Mouse (Mus musculus) CH12.LX (cell line): ENCODE measurements at regions not wholly inside any gene's neighbourhood (a gene's known extent, or its start where the extent isn't known, plus 50 kb on each side); places are given as distances from the start of the nearest gene placed in this dataset.

Experiments
- DNase-seq: peaks from one replicate; pipeline ENCODE4 v3.0.0-alpha.2; 2013; ENCODE audit errors: extremely low read depth
- H3K27ac ChIP-seq: 2 replicates; pipeline ENCODE4 v1.5.1; 2012; ENCODE audit warnings: low read depth, mild to moderate bottlenecking, control low read depth, moderate library complexity; ENCODE audit not compliant: insufficient read depth
- H3K27me3 ChIP-seq: replicated peaks from 2 replicates; pipeline ENCODE3; 2012; ENCODE audit warnings: inconsistent platforms
- H3K36me3 ChIP-seq, 2 experiments: replicated peaks in 1 of 2; 2 replicates each; pipeline versions ENCODE3 to v1.6.1; 2012; ENCODE audit warnings: inconsistent platforms in 1 of 2, low read length in 1 of 2, mild to moderate bottlenecking in 1 of 2, mixed read lengths in 1 of 2, moderate library complexity in 1 of 2; ENCODE audit not compliant: control insufficient read depth in 1 of 2, insufficient read depth in 1 of 2
- H3K4me1 ChIP-seq, 2 experiments: 2 replicates each; pipeline ENCODE4 v1.6.1; 2012; ENCODE audit warnings: inconsistent platforms in 1 of 2, moderate library complexity in 1 of 2; ENCODE audit not compliant: insufficient read depth in 2 of 2, control insufficient read depth in 1 of 2
- H3K4me2 ChIP-seq: 2 replicates; pipeline ENCODE4 v1.6.1; 2012; ENCODE audit warnings: low read depth, mild to moderate bottlenecking, control low read depth; ENCODE audit not compliant: poor library complexity, insufficient read depth, severe bottlenecking
- H3K4me3 ChIP-seq, 3 experiments: fragments of 150-350 bp in 1 of 3; sonication (generic) in 1 of 3; replicated peaks in 1 of 3; 2 replicates each; pipeline versions ENCODE3 to v1.5.1; 2011 to 2012; ENCODE audit warnings: low read depth in 2 of 3, low read length in 2 of 3, mild to moderate bottlenecking in 2 of 3, moderate library complexity in 2 of 3, control low read depth in 1 of 3, improper control_type of control experiment in 1 of 3, inconsistent platforms in 1 of 3, mixed read lengths in 1 of 3; ENCODE audit not compliant: poor library complexity in 1 of 3
- H3K79me2 ChIP-seq: replicated peaks from 2 replicates; pipeline ENCODE4 v1.6.1; 2012; ENCODE audit warnings: mild to moderate bottlenecking, moderate library complexity; ENCODE audit not compliant: control insufficient read depth, poor library complexity, insufficient read depth, severe bottlenecking; ENCODE audit errors: extremely low read depth
- H3K9ac ChIP-seq: 2 replicates; pipeline ENCODE4 v1.6.1; 2012; ENCODE audit warnings: low read depth, mild to moderate bottlenecking, control low read depth, moderate library complexity; ENCODE audit not compliant: insufficient read depth
- H3K9me3 ChIP-seq: replicated peaks from 2 replicates; pipeline ENCODE3; 2012; ENCODE audit warnings: low read length, inconsistent platforms, mixed read lengths
- BHLHE40 ChIP-seq: IDR thresholded peaks from 2 replicates; pipeline ENCODE4 v1.6.1; 2011; ENCODE audit warnings: mild to moderate bottlenecking, low read depth, low read length, improper control_type of control experiment
- CTCF ChIP-seq, 2 experiments: IDR thresholded peaks in 1 of 2; conservative IDR thresholded peaks in 1 of 2; 2 replicates each; pipeline ENCODE4 v1.5.1; 2011 to 2012; ENCODE audit warnings: low read depth in 2 of 2, low read length in 2 of 2, improper control_type of control experiment in 1 of 2, inconsistent platforms in 1 of 2, mild to moderate bottlenecking in 1 of 2, moderate library complexity in 1 of 2
- ELF1 ChIP-seq: IDR thresholded peaks from 2 replicates; pipeline ENCODE4 v1.6.1; 2014; ENCODE audit warnings: low read depth, mild to moderate bottlenecking, inconsistent platforms, low read length, improper control_type of control experiment
- HCFC1 ChIP-seq: IDR thresholded peaks from 2 replicates; pipeline ENCODE4 v1.6.1; 2012; ENCODE audit warnings: low read depth, mild to moderate bottlenecking, inconsistent platforms, low read length, improper control_type of control experiment
- IRF4 ChIP-seq: IDR thresholded peaks from 2 replicates; pipeline ENCODE4 v1.6.1; 2014; ENCODE audit warnings: low read depth, mild to moderate bottlenecking, inconsistent platforms, low read length, improper control_type of control experiment
- JUN ChIP-seq: IDR thresholded peaks from 2 replicates; pipeline ENCODE4 v1.6.1; 2011; ENCODE audit warnings: low read depth, mild to moderate bottlenecking, low read length, improper control_type of control experiment, moderate library complexity; ENCODE audit not compliant: insufficient read depth
- JUND ChIP-seq: conservative IDR thresholded peaks from 2 replicates; pipeline ENCODE4 v1.6.1; 2011; ENCODE audit warnings: low read depth, low read length, improper control_type of control experiment
- KAT2A ChIP-seq: IDR thresholded peaks from 2 replicates; pipeline ENCODE4 v1.6.1; 2012; ENCODE audit warnings: low read length, improper control_type of control experiment, inconsistent platforms; ENCODE audit not compliant: insufficient replicate concordance
- MAFK ChIP-seq: IDR thresholded peaks from 2 replicates; pipeline ENCODE4 v1.6.1; 2011; ENCODE audit warnings: low read length, improper control_type of control experiment; ENCODE audit not compliant: insufficient replicate concordance
- MEF2A ChIP-seq: IDR thresholded peaks from 2 replicates; pipeline ENCODE4 v1.6.1; 2014; ENCODE audit warnings: low read depth, mild to moderate bottlenecking, inconsistent platforms, low read length, improper control_type of control experiment, borderline replicate concordance
- MXI1 ChIP-seq: IDR thresholded peaks from 2 replicates; pipeline ENCODE4 v1.6.1; 2011; ENCODE audit warnings: mild to moderate bottlenecking, low read depth, low read length, improper control_type of control experiment
- MYC ChIP-seq: IDR thresholded peaks from 2 replicates; pipeline ENCODE4 v1.6.1; 2011; ENCODE audit warnings: low read depth, mild to moderate bottlenecking, improper control_type of control experiment, low read length
- NELFE ChIP-seq: IDR thresholded peaks from 2 replicates; pipeline ENCODE4 v1.6.1; 2011; ENCODE audit warnings: low read depth, low read length, improper control_type of control experiment
- NRF1 ChIP-seq: IDR thresholded peaks from 2 replicates; pipeline ENCODE4 v1.6.1; 2014; ENCODE audit warnings: low read depth, mild to moderate bottlenecking, inconsistent platforms, low read length, improper control_type of control experiment, moderate library complexity
- POLR2A ChIP-seq: IDR thresholded peaks from 2 replicates; pipeline ENCODE4 v1.6.1; 2011; ENCODE audit warnings: low read depth, mild to moderate bottlenecking, improper control_type of control experiment, low read length
- RAD21 ChIP-seq: IDR thresholded peaks from 2 replicates; pipeline ENCODE4 v1.6.1; 2011; ENCODE audit warnings: low read depth, mild to moderate bottlenecking, low read length, improper control_type of control experiment, moderate library complexity
- RCOR1 ChIP-seq: conservative IDR thresholded peaks from 2 replicates; pipeline ENCODE4 v1.6.1; 2012; ENCODE audit warnings: low read depth, mild to moderate bottlenecking, inconsistent platforms, low read length, improper control_type of control experiment
- SIN3A ChIP-seq: IDR thresholded peaks from 2 replicates; pipeline ENCODE4 v1.6.1; 2012; ENCODE audit warnings: low read length, improper control_type of control experiment, inconsistent platforms
- SMC3 ChIP-seq: IDR thresholded peaks from 2 replicates; pipeline ENCODE4 v1.6.1; 2011; ENCODE audit warnings: low read depth, low read length, improper control_type of control experiment
- TCF12 ChIP-seq: IDR thresholded peaks from 2 replicates; pipeline ENCODE4 v1.6.1; 2014; ENCODE audit warnings: low read depth, mild to moderate bottlenecking, inconsistent platforms, low read length, improper control_type of control experiment
- USF2 ChIP-seq: conservative IDR thresholded peaks from 2 replicates; pipeline ENCODE4 v1.6.1; 2011; ENCODE audit warnings: low read depth, low read length, improper control_type of control experiment
- ZC3H11A ChIP-seq: IDR thresholded peaks from 2 replicates; pipeline ENCODE4 v1.6.1; 2012; ENCODE audit warnings: low read depth, mild to moderate bottlenecking, inconsistent platforms, low read length, improper control_type of control experiment
- ZMIZ1 ChIP-seq: IDR thresholded peaks from 2 replicates; pipeline ENCODE4 v1.6.1; 2012; ENCODE audit warnings: low read depth, mild to moderate bottlenecking, inconsistent platforms, low read length, improper control_type of control experiment
- ZNF384 ChIP-seq: IDR thresholded peaks from 2 replicates; pipeline ENCODE4 v1.6.1; 2012; ENCODE audit warnings: low read depth, low read length, improper control_type of control experiment, inconsistent platforms
- dilution Hi-C: fragments of 300-500 bp; cut with MboI; formaldehyde crosslinking; loops from 2 replicates; pipeline ENCODE4 v1.14.3; 2020; ENCODE audit warnings: low sequenced_read_pairs; ENCODE audit not compliant: extremely low pct_unique_long_range_greater_than_20kb, extremely low pct_ligation_motif_present
- in situ Hi-C: fragments of 300-500 bp; cut with MboI; formaldehyde crosslinking; loops from 3 replicates; pipeline ENCODE4 v1.14.3; 2019; ENCODE audit warnings: low sequenced_read_pairs, low pct_ligation_motif_present, low pct_unique_long_range_greater_than_20kb, mixed read lengths

- Histone ChIP-seq H3K4me1 (peaks cover 2 to 10% of the 10 kb centered on the region in 2 experiments; a peak in 1 of 4 replicates), H3K36me3 (no peaks in the 10 kb centered on the region), H3K27ac (no peak overlapping the region), H3K9ac (no peak overlapping the region), H3K27me3 (no peaks in the 10 kb centered on the region), H3K9me3 (no peaks in the 10 kb centered on the region), H3K4me2 (no peak overlapping the region), H3K79me2 (no peaks in the 10 kb centered on the region), H3K4me3 (no peak overlapping the region)
- in situ Hi-C loops (no loop called here), dilution Hi-C loops (no loop called here)
- DNase-seq = no peak
- TF ChIP-seq USF2 (no peak), BHLHE40 (no peak), JUND (no peak), MAFK (no peak), MYC (no peak), NRF1 (no peak), ZNF384 (no peak), HCFC1 (no peak), NELFE (no peak), RCOR1 (no peak), JUN (no peak), KAT2A (no peak), MXI1 (no peak), RAD21 (no peak), ZC3H11A (no peak), SIN3A (no peak), IRF4 (no peak), MEF2A (no peak)
Observed at GRCm38 (mm10) chr12:71494803-71495293, 185.2 kb downstream of the Dact1 start.

DNA sequence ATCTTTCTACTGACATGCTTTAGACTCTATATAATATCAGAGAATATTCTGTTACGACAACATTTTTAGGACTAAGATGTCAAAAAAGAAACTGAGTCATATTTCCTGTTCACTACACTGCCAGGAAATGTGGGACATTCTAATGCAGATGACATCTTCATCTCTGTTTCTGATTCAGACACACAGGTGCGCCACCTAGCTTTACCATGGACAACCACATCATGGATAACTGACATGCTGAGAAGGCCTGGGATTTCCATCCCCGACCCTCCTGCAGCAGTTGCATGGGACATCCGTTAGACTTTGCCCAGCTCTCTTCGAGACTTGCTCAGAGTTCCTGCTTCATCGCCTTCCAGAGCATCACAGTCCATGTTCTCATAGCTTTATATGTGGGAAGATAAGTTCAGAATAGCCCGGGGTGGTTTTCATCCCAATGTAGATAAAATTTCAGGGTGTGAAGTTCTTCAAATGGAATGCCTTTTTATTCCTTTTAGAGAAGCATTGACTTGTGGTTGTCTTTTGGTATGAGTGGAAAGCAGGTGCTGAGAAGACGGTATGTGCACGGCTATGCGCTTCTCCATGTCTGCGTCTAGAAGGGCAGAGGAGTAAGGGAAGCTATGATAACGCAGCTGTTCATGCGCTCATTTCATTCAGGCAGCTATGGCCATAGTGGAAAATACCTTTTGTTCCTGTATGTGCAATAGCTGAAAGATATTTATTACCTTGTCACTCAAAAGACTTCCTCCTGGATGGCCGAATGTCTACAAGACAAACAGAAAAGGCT lies 188.8 kb downstream of the Dact1 start:
- Histone ChIP-seq H3K9me3 (no peaks in the 10 kb centered on the region), H3K27ac (no peak overlapping the region), H3K9ac (no peak overlapping the region), H3K27me3 (no peaks in the 10 kb centered on the region), H3K4me1 (peaks cover 2 to 10% of the 10 kb centered on the region in 2 experiments; a peak in 1 of 4 replicates), H3K4me3 (no peak overlapping the region), H3K4me2 (no peak overlapping the region), H3K79me2 (no peaks in the 10 kb centered on the region), H3K36me3 (no peaks in the 10 kb centered on the region)
- 0 out of 2 replicates have a peak, but pooled peaks have one; percentile 22 for TF ChIP-seq MYC
- TF ChIP-seq MEF2A = 0 out of 2 replicates have a peak, but pooled peaks have one; percentile 10
- peak in 1 of 2 experiments; percentile 61; a peak in 2 of 4 replicates for TF ChIP-seq CTCF (conservative IDR thresholded peaks at IDR 0.05 in 1 of 2, IDR thresholded peaks at IDR 0.05 in 1 of 2; ENCODE audit: low read depth in 2 of 2, low read length in 2 of 2)
- peak; percentile 53 for TF ChIP-seq RAD21
- no peak for TF ChIP-seq POLR2A
- no peak for TF ChIP-seq ZMIZ1
- no peak for TF ChIP-seq ELF1
- no peak for TF ChIP-seq TCF12
- peak; percentile 57 for TF ChIP-seq SMC3
- peak; percentile 32 for DNase-seq
- in situ Hi-C loops = no loop called here
- dilution Hi-C loops = no loop called here
